Mouse (Mus musculus): ENCODE data around the gene Ppm1h. TPM values are rescaled to one million over a fixed set of nuclear protein-coding genes. Genes with fewer than 3 reads are reported as not detected.
A peak's percentile ranks its signal among the peaks of the same experiment; 100 is the strongest.
"Not testable (repeated sequence)": the region's sequence is repeated elsewhere in the genome, so short reads cannot be mapped to it uniquely, and the experiment has no call there.

The Ppm1h gene
- total RNA-seq, 2 experiments from 2014 or later = 78.2 to 78.5 TPM

DNA sequence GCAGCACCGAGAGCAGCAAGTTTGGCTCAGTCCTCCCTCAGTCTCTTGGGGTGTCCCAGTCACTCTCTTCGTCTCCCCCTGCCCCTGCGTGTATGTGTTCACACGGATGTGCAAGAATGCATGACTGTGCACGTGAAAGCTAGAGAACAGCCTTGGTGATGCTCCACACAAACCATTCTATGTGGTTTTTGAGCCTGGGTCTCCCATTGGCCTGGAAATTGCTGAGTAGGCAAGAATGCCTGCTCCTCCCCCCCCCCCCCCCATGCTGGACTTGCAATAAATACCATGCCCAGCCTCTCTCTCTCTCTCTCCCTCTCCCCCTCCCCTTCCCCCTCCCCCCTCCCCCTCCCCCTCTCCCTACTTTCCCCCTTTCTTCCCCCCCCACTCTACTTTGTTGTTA lies 280.1 kb downstream of the Ppm1h start:
- DNase-seq (ENCODE audit: extremely low spot score in 1 of 2, low spot score in 1 of 2) = no peak

DNA sequence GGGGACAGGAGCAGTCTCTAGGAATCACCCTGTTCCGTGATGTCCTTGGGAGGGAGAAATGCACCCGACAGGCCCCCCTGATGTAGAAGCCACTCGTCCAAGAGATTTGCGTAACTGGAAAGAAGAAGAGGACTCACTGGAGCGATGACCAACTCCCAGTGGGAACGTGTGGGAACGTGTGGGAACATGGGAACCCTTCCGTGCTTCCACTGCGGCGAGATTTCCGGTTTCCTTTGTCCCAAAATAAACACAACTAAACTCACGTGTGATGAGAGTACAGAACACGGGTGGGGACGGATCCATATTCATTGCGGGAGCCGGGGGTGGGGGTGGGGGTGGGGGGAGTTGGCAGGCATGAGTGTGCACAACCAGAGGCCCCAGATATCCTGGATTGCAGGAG lies 281.7 kb downstream of the Ppm1h start:
- no peak for DNase-seq (ENCODE audit: extremely low spot score in 1 of 2, low spot score in 1 of 2)

DNA sequence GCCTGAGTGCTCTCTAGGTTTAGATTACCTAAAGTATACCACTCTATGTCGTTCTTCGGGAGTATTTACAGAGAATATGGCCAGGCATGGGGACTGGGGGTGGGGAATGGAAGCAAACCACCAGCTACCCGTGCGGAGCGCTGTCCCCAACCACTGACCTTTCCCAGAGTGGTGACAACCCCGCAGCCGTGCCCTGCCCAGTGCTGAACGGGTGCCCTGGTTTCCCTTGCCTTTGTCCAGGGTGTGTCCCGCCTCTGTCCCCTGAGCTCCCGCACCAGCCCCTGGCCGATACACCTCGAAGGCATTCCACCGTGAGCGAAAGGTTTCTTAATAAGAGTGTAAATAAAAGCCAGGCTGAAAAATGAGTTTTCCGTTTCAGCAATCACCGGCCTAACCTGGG lies 282.2 kb downstream of the Ppm1h start:
- no peak for DNase-seq (ENCODE audit: extremely low spot score in 1 of 2, low spot score in 1 of 2)

DNA sequence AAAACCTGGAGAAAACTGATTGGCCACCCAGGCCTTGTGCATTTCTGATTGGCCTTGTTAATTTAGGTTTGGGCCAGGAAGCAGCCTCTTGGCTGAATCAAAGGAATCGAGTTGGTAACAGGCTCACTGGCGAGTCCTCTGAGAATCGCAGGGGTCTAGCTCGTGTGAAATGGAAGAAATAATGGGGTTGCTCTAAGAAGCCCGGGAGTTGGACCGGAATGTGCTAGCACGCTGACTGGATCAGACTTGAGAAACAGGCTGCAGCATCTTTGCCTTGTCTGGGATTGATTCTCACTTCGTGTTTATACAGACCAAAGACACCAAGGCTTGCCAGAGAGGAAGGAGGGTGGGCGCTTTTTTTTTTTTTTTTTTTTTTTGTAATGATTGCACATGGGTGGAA lies 282.9 kb downstream of the Ppm1h start:
- no peak for DNase-seq (ENCODE audit: extremely low spot score in 1 of 2, low spot score in 1 of 2)

DNA sequence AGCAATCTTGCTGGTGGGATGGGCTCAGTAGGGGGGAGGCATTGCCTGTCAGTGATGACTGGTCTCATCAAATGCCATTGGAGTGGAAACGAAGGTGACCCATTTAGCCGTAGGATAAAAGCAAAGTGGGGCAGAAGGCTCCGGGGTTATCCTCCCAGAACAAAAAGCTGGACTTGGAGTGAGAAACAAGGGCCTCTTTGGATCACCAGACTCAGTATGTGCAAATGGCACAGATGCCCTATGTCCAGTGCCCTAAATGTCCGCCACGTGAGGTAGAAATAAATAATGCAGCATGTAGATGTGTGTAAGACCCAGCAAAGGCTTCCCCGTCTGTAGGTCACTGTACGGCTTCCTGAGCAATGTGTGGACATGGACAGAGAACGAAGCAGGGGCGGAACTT lies 284.1 kb downstream of the Ppm1h start:
- no peak for DNase-seq (ENCODE audit: extremely low spot score in 1 of 2, low spot score in 1 of 2)

DNA sequence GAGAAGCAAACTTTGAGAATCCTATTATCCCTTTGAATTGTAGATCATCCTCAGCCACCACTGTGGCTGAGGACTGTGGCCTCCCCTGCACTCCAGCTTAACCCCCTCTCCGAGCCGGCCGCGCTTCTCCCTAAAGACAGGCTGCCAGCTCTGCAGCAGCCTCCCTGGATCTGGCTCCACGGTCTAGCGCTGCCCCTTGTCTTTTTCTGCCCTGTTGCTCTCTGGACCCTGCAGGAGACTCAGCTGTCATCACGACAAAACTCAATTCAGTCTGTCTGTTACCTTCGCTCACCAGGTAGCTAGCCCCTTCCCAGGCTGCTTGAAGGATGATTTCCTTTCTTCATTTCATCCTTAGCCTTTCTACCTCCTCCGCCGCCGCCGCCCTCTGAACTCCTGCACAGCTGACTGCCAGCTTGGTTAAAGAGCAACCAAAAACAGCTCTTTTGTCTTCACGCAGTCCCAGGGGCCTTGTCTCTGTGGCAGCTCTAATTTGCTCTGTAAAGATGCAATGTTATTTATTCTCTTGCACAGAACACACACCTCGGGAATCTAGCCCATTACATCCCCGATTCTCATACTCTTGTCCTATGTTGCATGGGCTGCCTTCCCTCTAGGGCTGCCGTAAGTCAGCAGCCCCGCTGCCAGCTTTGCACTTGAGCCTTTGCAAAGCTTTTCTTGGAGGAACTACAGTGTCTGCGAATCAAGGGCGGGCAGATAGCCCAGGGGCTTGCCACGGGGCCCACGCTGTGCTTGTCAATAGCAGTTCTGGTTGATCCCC lies 285.1 kb downstream of the Ppm1h start:
- no peak for DNase-seq (ENCODE audit: extremely low spot score in 1 of 2, low spot score in 1 of 2)

DNA sequence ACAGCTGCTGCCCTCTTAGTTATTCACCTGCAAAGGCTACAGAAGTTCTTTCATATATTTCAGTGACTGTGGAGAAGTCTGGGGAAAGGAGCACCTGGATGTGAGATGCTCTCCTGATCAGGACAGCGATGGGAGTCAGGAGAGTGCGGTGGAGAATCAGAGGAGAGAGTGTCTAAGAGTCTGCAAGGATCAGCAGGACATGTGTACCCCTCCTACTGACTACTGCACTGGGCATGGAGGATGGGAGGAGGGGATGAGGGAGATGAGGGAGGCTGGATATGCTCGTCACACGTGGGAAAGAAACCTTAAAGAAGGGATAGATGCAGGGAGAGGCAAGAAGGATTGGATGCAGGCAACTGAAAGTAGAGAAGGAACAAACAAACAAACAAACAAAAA lies 285.7 kb downstream of the Ppm1h start:
- DNase-seq (ENCODE audit: extremely low spot score in 1 of 2, low spot score in 1 of 2) = no peak

DNA sequence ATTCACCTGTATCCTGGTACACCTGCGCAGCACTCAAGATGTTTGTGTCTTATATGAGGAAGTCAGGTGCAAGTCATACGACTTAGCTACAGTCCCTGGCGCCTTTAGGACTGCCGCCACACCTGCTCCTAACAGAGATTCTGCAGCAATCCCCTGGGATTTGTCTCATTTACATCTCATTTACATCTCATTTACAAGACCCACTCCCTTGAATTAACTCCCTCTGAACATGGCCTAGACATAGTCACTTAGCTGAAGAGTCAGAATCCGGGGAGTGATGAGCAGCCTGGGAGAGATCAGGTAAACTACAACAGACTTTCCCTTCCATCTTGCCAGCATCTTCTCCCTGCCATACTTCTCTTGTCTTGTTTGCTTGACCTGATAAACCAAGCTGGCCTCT lies 287.1 kb downstream of the Ppm1h start:
- not testable (repeated sequence) for DNase-seq (ENCODE audit: extremely low spot score in 1 of 2, low spot score in 1 of 2)

DNA sequence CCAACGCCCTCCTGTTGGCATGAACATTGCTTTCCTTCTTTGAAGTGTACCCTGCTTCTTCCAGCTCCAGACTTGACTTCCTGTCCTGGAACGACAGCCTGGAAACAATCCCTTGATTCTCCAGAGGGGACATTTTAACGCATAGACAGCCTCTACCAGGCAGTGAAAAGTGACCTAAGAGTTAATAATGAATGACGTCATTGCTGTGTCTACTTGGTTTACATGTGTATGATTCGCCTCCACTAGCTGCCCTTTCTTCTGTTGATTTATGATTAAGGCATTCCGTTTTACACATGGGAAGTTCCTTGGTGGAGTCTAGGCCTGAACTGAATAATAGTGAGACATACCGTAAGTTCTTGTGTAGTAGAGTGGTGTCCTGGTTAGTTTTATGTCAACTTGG lies 287.9 kb downstream of the Ppm1h start:
- DNase-seq (ENCODE audit: extremely low spot score in 1 of 2, low spot score in 1 of 2) = no peak

DNA sequence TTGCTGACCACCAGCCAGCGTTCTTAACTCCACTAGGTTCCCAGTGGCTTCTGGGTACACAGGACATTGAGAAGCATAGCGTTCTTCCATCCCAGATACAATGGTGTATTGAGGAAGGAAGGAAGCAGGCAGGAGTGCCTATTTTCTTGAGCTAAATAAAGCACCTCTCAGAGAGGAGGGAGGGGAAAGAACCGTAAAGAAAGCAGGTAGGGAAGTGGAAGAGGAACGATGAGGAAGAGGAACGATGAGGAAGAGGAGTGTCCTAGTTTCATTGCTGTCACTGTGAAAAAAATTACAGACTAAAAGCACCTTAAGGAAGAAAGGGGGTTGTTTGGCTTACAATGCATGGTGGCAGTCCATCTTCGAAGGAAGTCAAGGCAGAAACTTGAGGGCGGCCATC lies 291.6 kb downstream of the Ppm1h start:
- DNase-seq (ENCODE audit: extremely low spot score in 1 of 2, low spot score in 1 of 2) = no peak

DNA sequence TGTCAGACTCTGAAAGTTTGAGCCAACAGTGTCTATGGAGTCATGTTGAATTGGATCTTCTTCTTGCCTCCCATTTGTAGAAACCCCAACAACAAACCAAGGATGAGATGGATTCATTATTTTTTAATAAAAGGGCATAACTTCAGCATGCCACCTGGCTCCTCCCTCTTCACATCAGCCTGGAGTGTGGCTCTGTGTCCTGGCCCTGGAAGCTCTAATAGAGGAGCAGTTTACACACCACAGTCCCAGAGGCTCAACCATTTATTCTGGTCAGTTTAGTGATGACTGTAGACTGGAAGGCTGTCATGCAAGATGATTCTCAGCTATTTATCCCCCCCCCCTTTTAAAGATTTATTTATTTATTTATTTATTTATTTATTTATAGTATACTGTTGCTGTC lies 294.7 kb downstream of the Ppm1h start:
- DNase-seq (ENCODE audit: extremely low spot score in 1 of 2, low spot score in 1 of 2) = no peak

DNA sequence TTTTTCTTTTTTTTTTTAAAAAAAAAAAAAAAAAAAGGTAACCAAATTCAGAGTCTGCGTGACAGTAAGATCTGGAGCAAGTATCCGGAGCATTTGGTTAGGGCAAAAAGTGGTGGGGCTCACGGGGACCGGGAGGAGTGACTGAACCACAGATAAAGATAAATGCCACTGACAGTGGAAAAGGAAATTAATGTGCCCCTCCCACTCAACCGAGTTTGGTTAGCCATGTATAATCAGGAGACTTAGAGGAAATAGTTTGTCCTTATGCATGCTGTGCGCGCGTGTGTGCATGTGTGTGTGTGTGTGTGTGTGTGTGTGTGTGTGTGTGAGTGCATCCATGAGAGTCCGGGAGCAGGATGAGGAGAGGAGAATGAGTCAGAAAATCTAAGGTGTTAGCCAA lies 297.5 kb downstream of the Ppm1h start:
- no peak for DNase-seq (ENCODE audit: extremely low spot score in 1 of 2, low spot score in 1 of 2)

DNA sequence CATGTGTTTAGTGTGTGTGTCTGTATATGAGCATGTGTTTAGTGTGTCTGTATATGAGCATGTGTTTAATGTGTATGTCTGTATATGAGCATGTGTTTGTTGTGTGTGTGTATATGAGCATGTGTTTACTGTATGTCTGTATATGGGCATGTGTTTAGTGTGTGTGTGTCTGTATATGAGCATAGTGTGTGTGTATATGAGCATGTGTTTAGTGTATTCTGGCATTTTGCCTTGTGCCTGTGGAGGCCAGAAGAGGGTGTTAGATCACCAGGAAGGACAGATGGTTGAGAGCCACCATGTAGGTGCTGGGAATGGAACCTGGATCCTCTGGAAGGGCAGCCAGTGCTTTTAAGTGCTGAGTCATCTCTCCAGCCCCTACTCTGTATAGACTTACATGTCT lies 300.8 kb downstream of the Ppm1h start:
- no peak for DNase-seq (ENCODE audit: extremely low spot score in 1 of 2, low spot score in 1 of 2)

DNA sequence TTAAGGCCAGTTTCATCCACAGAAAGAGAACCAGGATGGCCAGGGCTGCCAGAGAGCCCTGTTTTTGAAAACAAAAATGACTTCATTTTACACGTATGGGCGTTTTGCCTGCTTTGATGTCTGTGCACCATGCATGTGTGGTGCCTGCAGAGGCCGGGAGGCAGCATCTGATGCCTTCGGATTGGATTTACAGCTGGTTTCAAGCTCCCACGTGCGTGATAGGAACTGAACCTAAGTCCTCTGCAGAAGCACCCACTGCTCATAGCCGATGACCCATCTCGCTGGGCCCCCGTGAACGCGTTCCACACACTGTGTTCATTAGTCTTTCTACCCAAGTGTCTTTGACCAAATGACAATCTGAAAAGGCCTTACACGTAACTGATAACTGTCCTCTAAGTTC lies 301.6 kb downstream of the Ppm1h start:
- DNase-seq (ENCODE audit: extremely low spot score in 1 of 2, low spot score in 1 of 2) = no peak

DNA sequence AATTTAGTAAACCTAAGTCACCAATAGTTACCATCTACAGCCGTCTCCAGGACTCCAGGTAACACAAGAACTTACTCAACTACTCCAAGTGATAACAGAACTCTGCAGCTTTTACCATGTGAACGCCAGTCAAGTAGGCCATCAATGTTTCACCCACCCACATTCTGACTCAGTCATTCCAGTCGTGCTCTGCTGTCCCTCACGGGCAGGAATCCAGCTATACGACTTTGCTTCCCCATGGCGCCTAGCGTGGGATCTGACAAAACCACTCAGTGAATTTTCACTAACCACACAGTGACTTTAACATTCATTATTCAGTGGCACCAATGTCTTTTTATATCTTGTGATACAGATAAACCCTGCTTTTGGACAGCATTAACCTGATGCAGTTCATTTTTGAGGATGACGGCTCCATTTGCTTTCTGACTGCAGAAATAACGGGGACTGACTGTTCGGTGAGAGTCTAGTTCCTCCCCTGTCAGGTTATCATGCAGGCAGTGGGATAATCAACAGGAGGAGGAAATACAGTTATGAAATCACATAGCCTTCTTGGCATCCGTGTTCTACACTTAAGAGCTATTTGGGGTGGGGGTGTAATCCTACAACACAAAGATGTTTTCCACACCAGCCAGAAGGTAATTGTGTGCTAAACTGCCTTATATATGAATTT lies 304.5 kb downstream of the Ppm1h start:
- DNase-seq (ENCODE audit: extremely low spot score in 1 of 2, low spot score in 1 of 2) = no peak

DNA sequence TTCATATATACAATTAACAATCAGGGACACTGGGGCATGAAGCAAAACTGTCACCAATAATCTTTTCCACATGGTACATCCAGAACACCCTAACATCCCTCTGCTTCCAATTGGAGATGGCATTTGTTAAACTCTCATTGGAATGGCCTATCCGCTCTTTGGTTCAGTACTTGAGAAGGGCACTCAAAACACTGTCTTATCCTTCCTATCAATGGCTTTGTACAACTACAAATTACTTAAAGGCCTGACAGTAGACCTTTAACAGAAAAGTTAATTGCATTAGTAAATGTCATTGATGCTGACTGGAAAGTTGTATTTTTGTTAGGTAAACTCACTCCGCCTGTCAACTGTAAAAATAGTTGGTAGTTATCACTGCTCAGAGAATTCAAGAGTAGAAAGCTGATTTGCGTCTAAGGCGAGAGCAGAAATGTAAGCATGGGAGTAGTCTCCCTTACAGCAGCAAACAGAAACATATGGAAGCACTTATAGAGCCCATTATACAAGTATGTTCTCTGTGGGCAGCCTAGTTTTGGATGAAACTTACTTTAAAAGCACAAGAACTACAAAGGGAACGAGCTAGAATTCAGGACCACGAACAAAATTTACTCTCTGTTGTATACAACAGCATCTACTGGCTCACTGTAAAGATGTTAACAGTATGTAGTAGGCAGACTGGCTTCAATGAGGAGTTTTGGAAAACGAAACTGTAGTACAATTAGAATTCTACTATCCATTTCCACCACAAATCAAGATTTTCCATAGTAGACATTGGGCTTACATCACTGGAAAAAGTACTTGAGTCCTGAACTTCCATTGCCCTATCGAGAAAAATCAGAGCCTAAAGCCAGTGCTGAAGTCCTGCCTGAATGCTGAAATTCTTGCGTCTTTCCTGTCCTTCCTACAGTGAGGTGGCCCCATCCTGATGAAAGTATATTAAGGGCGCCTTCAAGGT lies 305.3 kb downstream of the Ppm1h start:
- no peak for DNase-seq (ENCODE audit: extremely low spot score in 1 of 2, low spot score in 1 of 2)

DNA sequence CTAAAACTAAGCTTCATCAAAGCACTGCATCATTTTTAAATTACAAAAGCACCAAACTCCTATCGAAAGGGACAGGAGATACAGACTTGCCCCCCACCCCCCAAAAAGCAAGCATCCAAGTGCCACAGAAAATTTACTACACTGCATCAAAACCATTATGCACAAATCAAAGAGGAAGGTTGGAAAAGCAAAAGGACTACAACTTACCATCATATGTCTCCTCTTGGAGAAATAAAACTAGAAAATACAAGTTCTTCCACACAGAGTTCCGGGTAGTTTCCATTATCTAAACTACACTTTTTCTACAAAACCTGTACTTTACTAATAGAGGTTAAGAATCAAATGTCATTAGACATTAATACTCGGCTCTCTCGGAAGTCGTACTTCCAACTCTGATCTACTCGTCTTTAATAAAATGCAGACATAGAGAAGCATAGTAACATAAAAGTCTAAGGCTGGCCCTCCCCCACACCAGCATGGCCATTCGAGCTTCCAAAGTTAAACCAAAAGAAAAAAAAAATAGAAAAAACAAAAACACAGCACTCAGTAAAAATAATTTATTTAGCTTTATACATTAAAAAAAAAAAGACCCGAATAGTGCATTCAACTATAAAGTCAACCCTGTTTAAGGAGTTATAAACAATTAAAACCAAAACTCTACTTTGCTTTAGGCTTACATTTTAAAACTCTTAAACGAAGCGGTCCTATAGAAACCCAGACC lies 306.1 kb downstream of the Ppm1h start:
- DNase-seq (ENCODE audit: extremely low spot score in 1 of 2, low spot score in 1 of 2) = no peak

DNA sequence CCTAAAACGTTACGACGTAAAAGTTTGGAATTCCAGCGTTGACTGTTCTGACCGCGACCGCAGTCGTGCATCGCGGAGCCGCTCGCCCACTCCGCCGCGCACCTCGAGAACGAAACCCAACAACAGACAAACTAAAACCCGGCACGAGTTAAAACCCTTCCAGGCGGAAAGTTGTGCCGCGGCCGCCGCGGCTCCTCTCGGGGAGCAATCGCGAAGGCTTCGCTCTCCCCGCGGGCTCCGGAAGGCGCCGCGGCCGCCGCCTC lies 306.6 kb downstream of the Ppm1h start:
- DNase-seq (ENCODE audit: extremely low spot score in 1 of 2, low spot score in 1 of 2) = peak in 1 of 2 experiments; percentile 56

DNA sequence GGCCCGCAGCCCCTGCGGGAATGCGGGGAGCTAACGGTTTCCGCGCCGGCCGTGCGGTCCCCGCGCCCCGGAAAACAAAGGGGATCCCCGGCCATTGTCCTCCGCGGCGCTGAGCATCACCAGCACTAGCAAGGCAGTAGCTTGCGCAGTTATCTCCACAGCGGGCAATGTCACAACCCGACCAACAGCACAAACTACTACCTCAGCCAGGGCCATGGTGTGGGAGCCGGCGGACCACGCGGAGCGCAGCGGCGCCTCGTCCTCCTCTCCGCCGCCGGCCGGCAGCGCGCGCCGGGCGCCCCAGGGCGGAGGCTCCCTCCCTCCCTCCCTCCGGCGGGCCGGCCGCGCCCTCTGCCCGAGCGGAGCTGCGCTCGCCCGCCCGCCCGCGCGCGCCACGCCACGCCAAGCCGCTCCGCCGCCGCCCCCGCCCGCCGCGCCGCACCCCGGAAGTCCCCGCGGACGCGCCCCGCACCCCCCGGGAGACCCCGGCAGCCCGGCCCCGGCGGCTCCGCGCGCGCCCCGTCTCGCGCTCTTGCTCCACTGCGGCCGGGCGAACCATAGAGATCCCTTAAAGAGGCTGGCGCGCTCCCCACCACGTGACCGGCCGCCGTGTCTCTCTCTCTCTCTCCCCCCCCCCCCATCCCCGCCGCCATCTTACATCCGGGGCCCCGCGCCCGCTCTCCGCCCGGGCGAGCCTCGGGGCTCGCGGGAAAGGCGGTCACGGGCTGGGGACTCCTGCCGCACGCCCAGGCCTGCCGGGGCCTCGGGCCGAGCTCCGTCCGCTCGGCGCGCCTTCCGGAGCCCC lies 307.2 kb downstream of the Ppm1h start:
- DNase-seq (ENCODE audit: extremely low spot score in 1 of 2, low spot score in 1 of 2) = peak; percentile 71 to 77
